Mouse (Mus musculus): ENCODE results near the gene Fgfr2. TPM values are rescaled to one million over a fixed set of nuclear protein-coding genes. Genes with fewer than 3 reads are reported as not detected.

The Fgfr2 gene
- polyA plus RNA-seq, 1 experiment from 2014 or later, result 20.3 TPM

DNA sequence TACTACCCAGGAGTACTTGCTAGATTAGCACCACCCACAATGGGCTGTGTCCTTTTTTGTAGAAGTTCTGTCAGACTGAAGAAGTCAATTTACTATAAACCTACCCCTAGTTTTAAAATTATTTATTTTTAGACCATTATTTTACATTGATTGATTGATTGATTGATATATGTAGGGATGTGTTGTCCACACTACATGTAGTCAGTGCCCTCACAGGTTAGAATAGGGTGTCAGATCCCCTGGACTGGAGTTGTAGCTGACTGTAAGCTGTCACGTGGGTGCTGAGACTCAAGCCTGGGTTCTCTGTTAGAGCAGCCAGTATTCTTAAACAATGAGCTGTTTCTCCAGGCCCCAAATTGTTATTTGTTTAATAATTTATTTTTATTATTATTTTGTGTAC, 229.8 kb downstream of the Fgfr2 start:
- WGBS, result 72% methylated on average over 1 of the region's 1 CpGs
- ATAC-seq (replicated peaks; ENCODE audit: extremely low read depth, insufficient read depth, low FRiP score), result no peak
- H3K27me3 ChIP-seq (ENCODE audit: control insufficient read depth, insufficient read depth, low read length), result no peaks in the 10 kb centered on the region

DNA sequence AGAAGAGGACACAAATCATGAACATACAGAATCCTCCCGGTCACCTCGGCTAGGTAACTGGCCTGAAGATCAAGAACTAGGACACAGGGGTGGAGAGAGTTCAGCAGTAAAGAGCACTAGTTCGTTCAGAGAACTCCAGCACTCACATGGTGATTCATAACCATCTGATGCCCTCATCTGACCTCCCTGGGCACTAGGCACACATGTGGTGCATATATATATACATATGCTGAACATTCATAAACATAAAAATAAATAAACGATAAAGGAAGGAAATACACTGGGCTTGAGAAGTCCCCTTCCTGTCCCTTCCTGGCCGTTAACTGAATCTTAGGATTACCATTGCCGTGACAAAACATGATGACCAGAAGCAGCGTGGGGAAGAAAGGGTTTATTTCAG, 230.3 kb downstream of the Fgfr2 start:
- no peaks in the 10 kb centered on the region for H3K27me3 ChIP-seq (ENCODE audit: control insufficient read depth, insufficient read depth, low read length)
- H3K4me2 ChIP-seq (ENCODE audit: low read depth, low read length), result no peak overlapping the region
- no peak overlapping the region for H3K4me3 ChIP-seq (ENCODE audit: low read length)
- 70% methylated on average over 7 of the region's 7 CpGs for WGBS
- ATAC-seq (replicated peaks; ENCODE audit: extremely low read depth, insufficient read depth, low FRiP score), result no peak
- no peak overlapping the region for H3K27ac ChIP-seq (ENCODE audit: low read length)
- H3K36me3 ChIP-seq (ENCODE audit: control insufficient read depth, insufficient read depth), result no peaks in the 10 kb centered on the region
- H3K9ac ChIP-seq (ENCODE audit: low read length), result no peak overlapping the region
- peaks cover 17% of the 10 kb centered on the region for H3K4me1 ChIP-seq (ENCODE audit: control insufficient read depth, insufficient read depth, low read length)
- H3K9me3 ChIP-seq (replicated peaks; ENCODE audit: control insufficient read depth, low read length), result 0 out of 2 replicates have a peak, but pooled peaks cover 2% of the 10 kb centered on the region

More for the DNA sequence above, 229.8 kb downstream of the Fgfr2 start:
- peaks cover 17% of the 10 kb centered on the region for H3K4me1 ChIP-seq (ENCODE audit: control insufficient read depth, insufficient read depth, low read length)
- H3K27ac ChIP-seq (ENCODE audit: low read length), result no peak overlapping the region
- no peaks in the 10 kb centered on the region for H3K36me3 ChIP-seq (ENCODE audit: control insufficient read depth, insufficient read depth)
- H3K9me3 ChIP-seq (replicated peaks; ENCODE audit: control insufficient read depth, low read length), result 0 out of 2 replicates have a peak, but pooled peaks cover 2% of the 10 kb centered on the region
- H3K4me2 ChIP-seq (ENCODE audit: low read depth, low read length), result no peak overlapping the region
- H3K4me3 ChIP-seq (ENCODE audit: low read length), result no peak overlapping the region
- no peak overlapping the region for H3K9ac ChIP-seq (ENCODE audit: low read length)

DNA sequence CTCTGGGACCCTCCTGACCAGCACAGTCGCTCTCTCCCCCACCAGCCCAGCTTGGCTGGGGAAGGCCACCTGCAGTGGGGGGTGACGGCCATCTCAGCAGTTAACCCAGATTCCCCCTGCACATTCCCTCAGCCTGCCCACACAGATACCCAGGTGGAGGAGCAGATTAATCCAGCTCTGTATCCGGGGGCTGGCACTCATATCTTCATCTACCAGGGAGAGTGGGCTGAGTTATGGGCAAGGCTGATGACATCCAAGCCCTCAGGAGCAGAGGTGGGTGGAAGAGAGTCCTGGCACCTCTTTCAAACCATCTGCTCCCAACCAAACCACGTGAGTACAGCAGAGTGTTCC, 230.9 kb downstream of the Fgfr2 start:
- H3K27me3 ChIP-seq (ENCODE audit: control insufficient read depth, insufficient read depth, low read length), result no peaks in the 10 kb centered on the region

DNA sequence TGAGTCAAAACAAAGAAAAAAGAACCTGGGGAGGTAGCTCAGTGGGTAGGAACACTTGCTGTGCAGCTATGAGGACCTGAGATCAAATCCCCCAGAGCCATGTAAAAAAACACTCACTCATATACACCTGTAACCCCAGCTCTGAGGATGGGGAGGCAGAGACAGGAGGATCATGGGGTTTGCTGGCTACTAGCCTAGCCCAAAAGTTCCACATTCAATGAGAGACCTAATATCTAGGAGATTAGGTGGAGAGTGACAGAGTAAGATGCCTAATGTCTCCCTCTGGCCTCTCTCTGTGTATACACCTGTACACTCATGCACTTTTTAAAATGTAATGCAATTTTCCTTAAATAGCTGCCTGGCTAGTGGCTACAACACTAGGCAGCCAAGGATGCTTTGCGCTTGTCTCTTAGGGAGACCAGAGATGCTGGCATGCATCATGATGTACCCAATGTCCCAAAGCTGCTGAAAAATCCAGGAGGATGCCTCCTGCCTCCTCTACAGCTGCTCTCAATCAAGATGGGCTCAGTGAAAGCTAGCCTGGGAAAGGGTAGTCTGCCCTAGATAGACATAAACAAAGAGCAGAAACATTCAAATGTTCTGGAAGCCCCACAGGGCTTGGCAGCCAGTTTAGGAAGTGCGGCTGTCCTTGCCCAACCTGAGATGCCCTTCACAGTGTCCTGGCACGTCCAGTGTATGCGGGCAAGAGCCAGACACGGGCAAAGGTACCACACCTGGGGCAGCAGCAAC, 231.4 kb downstream of the Fgfr2 start:
- Histone ChIP-seq H3K27ac (ENCODE audit: low read length) (no peak overlapping the region), H3K36me3 (ENCODE audit: control insufficient read depth, insufficient read depth) (no peaks in the 10 kb centered on the region), H3K27me3 (ENCODE audit: control insufficient read depth, insufficient read depth, low read length) (no peaks in the 10 kb centered on the region), H3K4me2 (ENCODE audit: low read depth, low read length) (no peak overlapping the region), H3K4me1 (ENCODE audit: control insufficient read depth, insufficient read depth, low read length) (peaks cover 17% of the 10 kb centered on the region), H3K9me3 (replicated peaks; ENCODE audit: control insufficient read depth, low read length) (no peaks in the 10 kb centered on the region), H3K4me3 (ENCODE audit: low read length) (no peak overlapping the region), H3K9ac (ENCODE audit: low read length) (no peak overlapping the region)
- no peak for ATAC-seq (replicated peaks; ENCODE audit: extremely low read depth, insufficient read depth, low FRiP score)
- WGBS, result 76% methylated on average over 5 of the region's 5 CpGs

More for the DNA sequence above, 230.9 kb downstream of the Fgfr2 start:
- 0 out of 2 replicates have a peak, but pooled peaks cover 2% of the 10 kb centered on the region for H3K9me3 ChIP-seq (replicated peaks; ENCODE audit: control insufficient read depth, low read length)
- 56% methylated on average over 4 of the region's 4 CpGs for WGBS
- H3K4me1 ChIP-seq (ENCODE audit: control insufficient read depth, insufficient read depth, low read length), result peaks cover 17% of the 10 kb centered on the region
- no peak overlapping the region for H3K27ac ChIP-seq (ENCODE audit: low read length)
- no peak overlapping the region for H3K4me3 ChIP-seq (ENCODE audit: low read length)
- no peaks in the 10 kb centered on the region for H3K36me3 ChIP-seq (ENCODE audit: control insufficient read depth, insufficient read depth)
- ATAC-seq (replicated peaks; ENCODE audit: extremely low read depth, insufficient read depth, low FRiP score), result no peak
- H3K4me2 ChIP-seq (ENCODE audit: low read depth, low read length), result no peak overlapping the region
- H3K9ac ChIP-seq (ENCODE audit: low read length), result no peak overlapping the region

DNA sequence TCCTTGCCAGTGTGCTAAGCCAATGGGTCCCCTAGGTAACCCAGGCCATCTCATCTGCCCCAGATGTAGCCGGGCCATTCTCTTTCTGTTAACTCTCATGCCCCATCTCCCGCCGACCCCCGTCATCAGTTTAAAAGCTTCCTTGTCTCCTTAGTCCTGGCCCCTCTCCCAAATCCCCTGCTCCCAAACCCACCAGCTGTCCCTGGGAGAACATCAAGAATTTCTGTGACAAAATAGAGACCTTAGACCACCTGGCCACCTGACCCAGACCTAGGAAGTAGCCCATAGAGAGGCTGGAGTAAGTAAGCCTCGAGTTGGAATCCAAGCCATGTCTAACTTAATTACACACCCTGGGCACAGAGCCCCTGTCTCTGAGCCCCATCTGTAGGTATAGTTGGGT, 232.9 kb downstream of the Fgfr2 start:
- H3K4me2 ChIP-seq (ENCODE audit: low read depth, low read length), result no peak overlapping the region
- no peak overlapping the region for H3K9ac ChIP-seq (ENCODE audit: low read length)
- peaks cover 6% of the 10 kb centered on the region for H3K4me1 ChIP-seq (ENCODE audit: control insufficient read depth, insufficient read depth, low read length)
- 91% methylated on average over 5 of the region's 5 CpGs for WGBS
- H3K9me3 ChIP-seq (replicated peaks; ENCODE audit: control insufficient read depth, low read length), result no peaks in the 10 kb centered on the region
- H3K27me3 ChIP-seq (ENCODE audit: control insufficient read depth, insufficient read depth, low read length), result no peaks in the 10 kb centered on the region
- no peak overlapping the region for H3K27ac ChIP-seq (ENCODE audit: low read length)
- H3K4me3 ChIP-seq (ENCODE audit: low read length), result no peak overlapping the region
- H3K36me3 ChIP-seq (ENCODE audit: control insufficient read depth, insufficient read depth), result no peaks in the 10 kb centered on the region
- no peak for ATAC-seq (replicated peaks; ENCODE audit: extremely low read depth, insufficient read depth, low FRiP score)

DNA sequence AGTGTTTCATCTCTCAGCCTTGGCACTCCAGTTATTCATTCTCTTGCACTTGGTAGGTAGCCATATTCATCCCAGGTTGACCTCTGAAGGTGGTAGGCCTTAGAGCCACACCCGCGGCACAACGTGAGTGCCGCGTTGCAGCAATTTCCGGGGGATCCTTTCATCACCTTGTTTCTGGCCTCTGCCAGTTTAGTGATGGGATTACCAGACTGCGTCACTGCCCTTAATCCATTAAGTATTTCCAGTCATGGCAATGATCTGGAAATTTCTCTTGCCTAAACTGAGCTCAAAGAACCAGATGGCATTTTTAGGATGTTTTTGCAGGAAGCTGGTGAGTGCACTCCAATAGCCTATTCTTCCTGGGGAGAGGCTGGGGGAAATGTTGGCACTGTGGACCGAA, 233.5 kb downstream of the Fgfr2 start:
- WGBS, result 93% methylated on average over 8 of the region's 8 CpGs
- no peaks in the 10 kb centered on the region for H3K27me3 ChIP-seq (ENCODE audit: control insufficient read depth, insufficient read depth, low read length)
- no peak for ATAC-seq (replicated peaks; ENCODE audit: extremely low read depth, insufficient read depth, low FRiP score)
- H3K27ac ChIP-seq (ENCODE audit: low read length), result no peak overlapping the region
- H3K36me3 ChIP-seq (ENCODE audit: control insufficient read depth, insufficient read depth), result 0 out of 2 replicates have a peak, but pooled peaks cover under 1% of the 10 kb centered on the region
- no peak overlapping the region for H3K9ac ChIP-seq (ENCODE audit: low read length)
- no peak overlapping the region for H3K4me3 ChIP-seq (ENCODE audit: low read length)
- H3K9me3 ChIP-seq (replicated peaks; ENCODE audit: control insufficient read depth, low read length), result no peaks in the 10 kb centered on the region
- peaks cover 2% of the 10 kb centered on the region; the same call in 1 of the 2 replicates for H3K4me1 ChIP-seq (ENCODE audit: control insufficient read depth, insufficient read depth, low read length)
- H3K4me2 ChIP-seq (ENCODE audit: low read depth, low read length), result no peak overlapping the region

DNA sequence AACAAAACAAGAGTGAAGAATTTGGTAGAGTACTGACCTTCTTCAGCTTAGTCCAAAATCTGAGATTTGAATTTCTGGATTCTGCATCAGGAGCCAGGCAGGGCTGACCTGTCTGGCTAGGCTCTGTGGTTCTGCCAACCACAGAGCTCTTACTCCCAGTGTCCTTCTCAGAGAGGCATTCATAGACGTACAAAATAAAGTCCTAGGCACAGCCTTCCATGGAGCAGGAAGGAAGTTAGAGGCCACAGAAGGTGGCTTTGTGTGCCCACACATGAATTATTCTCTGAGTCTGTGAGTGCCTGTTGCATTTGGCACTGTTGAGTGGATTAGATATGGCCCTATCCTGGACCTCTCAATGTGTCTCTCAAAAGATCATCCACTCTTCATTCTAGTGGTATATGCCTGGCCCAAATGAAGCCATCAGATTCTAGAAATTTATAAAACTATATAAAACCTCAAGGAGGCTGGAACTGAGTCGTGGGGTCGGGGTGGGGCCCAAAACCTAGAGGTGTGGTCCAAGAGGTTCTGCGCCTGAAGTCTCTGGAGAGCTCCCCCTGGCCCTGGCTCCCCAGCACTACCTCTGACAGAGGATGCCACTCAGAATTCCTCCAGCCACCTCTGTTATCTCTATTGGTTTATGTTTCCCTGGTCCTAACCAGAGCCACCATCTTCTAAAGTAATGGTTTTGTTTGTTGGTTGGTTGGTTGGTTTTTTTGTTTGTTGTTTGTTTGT, 234.5 kb downstream of the Fgfr2 start:
- WGBS, result 55% methylated on average over 4 of the region's 4 CpGs
- Histone ChIP-seq H3K9me3 (replicated peaks; ENCODE audit: control insufficient read depth, low read length) (no peaks in the 10 kb centered on the region), H3K36me3 (ENCODE audit: control insufficient read depth, insufficient read depth) (peaks cover 7% of the 10 kb centered on the region), H3K4me2 (ENCODE audit: low read depth, low read length) (no peak overlapping the region), H3K27ac (ENCODE audit: low read length) (no peak overlapping the region), H3K27me3 (ENCODE audit: control insufficient read depth, insufficient read depth, low read length) (no peaks in the 10 kb centered on the region), H3K9ac (ENCODE audit: low read length) (no peak overlapping the region), H3K4me3 (ENCODE audit: low read length) (no peak overlapping the region), H3K4me1 (ENCODE audit: control insufficient read depth, insufficient read depth, low read length) (0 out of 2 replicates have a peak, but pooled peaks cover 2% of the 10 kb centered on the region)
- no peak for ATAC-seq (replicated peaks; ENCODE audit: extremely low read depth, insufficient read depth, low FRiP score)

DNA sequence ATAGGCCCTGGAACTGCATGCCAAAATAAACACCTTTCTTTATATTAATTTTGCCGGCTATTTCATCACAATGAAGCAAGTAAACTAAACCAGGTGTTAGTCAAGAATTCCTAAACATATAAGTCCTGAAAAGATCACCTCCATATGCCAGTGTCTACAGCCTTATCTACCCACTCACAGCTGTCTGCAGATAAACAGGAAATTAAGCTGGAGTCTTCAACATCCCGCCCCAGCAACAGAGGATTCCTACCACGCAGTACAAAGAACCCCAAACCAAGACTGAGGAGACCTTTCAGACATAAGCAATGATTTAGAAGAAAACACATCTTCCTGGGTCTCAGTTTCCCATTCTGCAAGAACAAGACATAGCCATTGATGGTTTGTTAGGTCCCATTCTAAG, 235.1 kb downstream of the Fgfr2 start:
- Histone ChIP-seq H3K4me3 (ENCODE audit: low read length) (no peak overlapping the region), H3K36me3 (ENCODE audit: control insufficient read depth, insufficient read depth) (peaks cover 13% of the 10 kb centered on the region), H3K4me2 (ENCODE audit: low read depth, low read length) (no peak overlapping the region), H3K27me3 (ENCODE audit: control insufficient read depth, insufficient read depth, low read length) (no peaks in the 10 kb centered on the region), H3K9ac (ENCODE audit: low read length) (no peak overlapping the region), H3K27ac (ENCODE audit: low read length) (no peak overlapping the region), H3K4me1 (ENCODE audit: control insufficient read depth, insufficient read depth, low read length) (0 out of 2 replicates have a peak, but pooled peaks cover 2% of the 10 kb centered on the region), H3K9me3 (replicated peaks; ENCODE audit: control insufficient read depth, low read length) (no peaks in the 10 kb centered on the region)
- 60% methylated on average over 3 of the region's 3 CpGs for WGBS
- no peak for ATAC-seq (replicated peaks; ENCODE audit: extremely low read depth, insufficient read depth, low FRiP score)
